Mouse (Mus musculus) kidney, postnatal 10 days (tissue): ENCODE measurements at regions not wholly inside any gene's neighbourhood (a gene's known extent, or its start where the extent isn't known, plus 50 kb on each side); places are given as distances from the start of the nearest gene placed in this dataset.

Experiments used
- DNase-seq: peaks from one replicate; pipeline ENCODE4 v3.0.0; 2021; ENCODE audit warnings: mixed read lengths

- DNase-seq = no peak
Measured at GRCm38 (mm10) chr2:149725932-149726331, 103.1 kb upstream of the Syndig1 start.

GRCm38 (mm10) chr2:149737837-149738236 is 91.2 kb upstream of the Syndig1 start:
- DNase-seq = no peak

GRCm38 (mm10) chr2:149739886-149740285 is 89.1 kb upstream of the Syndig1 start:
- no peak for DNase-seq

- DNase-seq = no peak
Measured at GRCm38 (mm10) chr2:149742661-149743060, 86.3 kb upstream of the Syndig1 start.

GRCm38 (mm10) chr2:149748240-149748822 is 80.7 kb upstream of the Syndig1 start:
- DNase-seq = no peak

GRCm38 (mm10) chr2:149759151-149759550 is 69.9 kb upstream of the Syndig1 start:
- DNase-seq = no peak

- DNase-seq = no peak
Measured at GRCm38 (mm10) chr2:149763864-149764263, 65.1 kb upstream of the Syndig1 start.

GRCm38 (mm10) chr2:149768027-149768426 is 61.0 kb upstream of the Syndig1 start:
- no peak for DNase-seq

- DNase-seq = no peak
Measured at GRCm38 (mm10) chr2:149768551-149768950, 60.5 kb upstream of the Syndig1 start.

- DNase-seq = no peak
Measured at GRCm38 (mm10) chr2:149777316-149777715, 51.7 kb upstream of the Syndig1 start.
